Comparison of ENCODE assay signal across 17 mouse cellular contexts in the genomic region with DNA sequence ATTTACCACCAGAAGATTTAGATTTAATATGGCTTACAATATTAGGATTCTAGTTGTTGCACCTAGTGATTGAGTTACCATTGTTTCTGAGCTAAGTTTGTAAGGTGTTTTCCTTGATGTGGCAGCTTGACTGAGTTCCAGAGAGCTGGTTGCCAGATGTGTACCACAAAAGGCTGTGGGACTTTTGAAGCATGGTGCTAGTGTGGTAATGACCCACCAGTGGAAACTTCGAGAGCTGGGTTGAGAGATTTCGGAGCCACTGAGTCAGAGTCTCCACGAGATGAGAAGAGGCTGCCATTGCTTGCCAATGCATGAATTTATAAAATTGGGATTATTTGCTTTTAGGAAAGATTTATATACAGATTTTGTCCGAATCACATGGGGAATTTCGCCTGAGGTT. TPM values are rescaled to one million over a fixed set of nuclear protein-coding genes. Genes with fewer than 3 reads are reported as not detected.
"Had no signal": no experiment of that assay in that cellular context is flagged by ENCODE, and none has a peak within 500 bp of the region (broad histone marks: within the 10 kb centered on the region; RNA-seq: fewer than 3 reads in every experiment).

No protein-coding gene starts in this region.

- DNase-seq: retina, postnatal 1 day; right cerebral cortex, adult 18-20 months; right cerebral cortex, postnatal 14 days; right cerebral cortex, postnatal 25 days; right cerebral cortex, postnatal 4 days; spleen, adult 18-20 months; thymus, adult 18-20 months; thymus, adult 2 months; thymus, postnatal 14 days; thymus, postnatal 25 days; thymus, postnatal 36 days; thymus, postnatal 4 days had no signal

- H3K9me3 ChIP-seq: neural tube, embryonic 13.5 days; neural tube, embryonic 15.5 days; stomach, embryonic 15.5 days had no signal

- H3K27ac ChIP-seq: neural tube, embryonic 13.5 days; neural tube, embryonic 15.5 days; stomach, embryonic 15.5 days; stomach, postnatal 0 days had no signal

- H3K4me2 ChIP-seq: neural tube, embryonic 13.5 days; neural tube, embryonic 15.5 days; stomach, embryonic 15.5 days had no signal

- H3K9ac ChIP-seq: neural tube, embryonic 13.5 days; neural tube, embryonic 15.5 days; stomach, embryonic 15.5 days had no signal

- H3K4me3 ChIP-seq: neural tube, embryonic 13.5 days; neural tube, embryonic 15.5 days; stomach, embryonic 15.5 days had no signal

- H3K27me3 ChIP-seq: neural tube, embryonic 13.5 days; neural tube, embryonic 15.5 days; stomach, embryonic 15.5 days had no signal

- H3K4me1 ChIP-seq: neural tube, embryonic 13.5 days; neural tube, embryonic 15.5 days; stomach, embryonic 15.5 days had no signal

- H3K36me3 ChIP-seq: neural tube, embryonic 13.5 days; neural tube, embryonic 15.5 days; stomach, embryonic 15.5 days had no signal

RNA-seq across cellular contexts. Expression of a gene that starts 34.2 kb away (rescaled TPM):
- polyA plus RNA-seq: small intestine, adult 2 months had no signal
